Mouse (Mus musculus) heart, adult 2 months (tissue): ENCODE data around the gene Clec2d. TPM values are rescaled to one million over a fixed set of nuclear protein-coding genes. Genes with fewer than 3 reads are reported as not detected.

Source experiments
- DNase-seq, 2 experiments: peaks; one replicate each; pipeline ENCODE4 v3.0.0; 2021
- H3K27ac ChIP-seq: fragments of 200-600 bp; 2 replicates; pipeline ENCODE4 v1.8.1; 2022
- H3K27me3 ChIP-seq: fragments of 200-500 bp; 2 replicates; pipeline ENCODE4 v1.6.1; 2012; ENCODE audit warnings: mild to moderate bottlenecking, low read length, inconsistent platforms, mixed read lengths; ENCODE audit not compliant: control insufficient read depth, insufficient read depth
- H3K36me3 ChIP-seq: fragments of 200-500 bp; 2 replicates; pipeline ENCODE4 v1.6.1; 2012; ENCODE audit warnings: low read length, inconsistent platforms; ENCODE audit not compliant: control insufficient read depth, insufficient read depth
- H3K4me1 ChIP-seq: fragments of 200-500 bp; 2 replicates; pipeline ENCODE4 v1.6.1; 2011; ENCODE audit warnings: low read length; ENCODE audit not compliant: control insufficient read depth, insufficient read depth
- H3K4me3 ChIP-seq: fragments of 200-600 bp; 2 replicates; pipeline ENCODE4 v1.8.1; 2022
- H3K79me2 ChIP-seq: fragments of 200-500 bp; replicated peaks from 2 replicates; pipeline ENCODE4 v1.6.1; 2012; ENCODE audit warnings: mild to moderate bottlenecking, inconsistent platforms, low read length, moderate library complexity, mixed read lengths; ENCODE audit not compliant: control insufficient read depth, insufficient read depth
- H3K9ac ChIP-seq: fragments of 200-500 bp; 2 replicates; pipeline ENCODE4 v1.6.1; 2012; ENCODE audit warnings: low read depth, mild to moderate bottlenecking, control low read depth, inconsistent platforms, low read length, mixed read lengths
- CTCF ChIP-seq: fragments of 200-600 bp; IDR thresholded peaks from 2 replicates; pipeline ENCODE4 v1.8.1; 2022; ENCODE audit warnings: antibody characterized with exemption, mild to moderate bottlenecking, moderate library complexity
- EP300 ChIP-seq: fragments of 200-500 bp; IDR thresholded peaks from 2 replicates; pipeline ENCODE4 v1.6.1; 2011; ENCODE audit warnings: low read depth, low read length, control low read depth; ENCODE audit not compliant: insufficient read depth
- POLR2A ChIP-seq: fragments of 200-500 bp; IDR thresholded peaks from 2 replicates; pipeline ENCODE4 v1.6.1; 2011; ENCODE audit warnings: mild to moderate bottlenecking, low read depth, low read length, control low read depth; ENCODE audit not compliant: insufficient read depth
- WGBS: fragments of 180-500 bp; shearing (Covaris S2); methylation state at CpG from one replicate; pipeline ENCODE4 v1.1.7; 2018; 5-methylcytosine and 5-hydroxymethylcytosine counted together
- intact Hi-C: fragments of 180-260 bp; cut with DNase I; formaldehyde crosslinking; loops from one replicate; pipeline ENCODE4 v1.15.1; 2025
- long read RNA-seq: library from polyadenylated mRNA; stranded (forward); transcript quantifications from one replicate; pipeline ENCODE4 v2.0.0, GENCODE M21; 2021
- polyA plus RNA-seq: library from polyadenylated mRNA; depleted of rRNA; stranded (reverse); fragments of >200 nt; gene quantifications from 2 replicates; pipeline ENCODE4 v1.2.3, GENCODE M21; 2012; rRNA removed
- total RNA-seq, 2 experiments: library from RNA; stranded (reverse); gene quantifications; 2 replicates each; pipeline ENCODE4 v1.2.3; 2021

Clec2d gene
- 10 to 100 TPM; 28.7 to 40.7 TPM for total RNA-seq
- 32.4 and 47.0 TPM in 2 replicates for polyA plus RNA-seq
- long read RNA-seq, result 0 reads

DNA sequence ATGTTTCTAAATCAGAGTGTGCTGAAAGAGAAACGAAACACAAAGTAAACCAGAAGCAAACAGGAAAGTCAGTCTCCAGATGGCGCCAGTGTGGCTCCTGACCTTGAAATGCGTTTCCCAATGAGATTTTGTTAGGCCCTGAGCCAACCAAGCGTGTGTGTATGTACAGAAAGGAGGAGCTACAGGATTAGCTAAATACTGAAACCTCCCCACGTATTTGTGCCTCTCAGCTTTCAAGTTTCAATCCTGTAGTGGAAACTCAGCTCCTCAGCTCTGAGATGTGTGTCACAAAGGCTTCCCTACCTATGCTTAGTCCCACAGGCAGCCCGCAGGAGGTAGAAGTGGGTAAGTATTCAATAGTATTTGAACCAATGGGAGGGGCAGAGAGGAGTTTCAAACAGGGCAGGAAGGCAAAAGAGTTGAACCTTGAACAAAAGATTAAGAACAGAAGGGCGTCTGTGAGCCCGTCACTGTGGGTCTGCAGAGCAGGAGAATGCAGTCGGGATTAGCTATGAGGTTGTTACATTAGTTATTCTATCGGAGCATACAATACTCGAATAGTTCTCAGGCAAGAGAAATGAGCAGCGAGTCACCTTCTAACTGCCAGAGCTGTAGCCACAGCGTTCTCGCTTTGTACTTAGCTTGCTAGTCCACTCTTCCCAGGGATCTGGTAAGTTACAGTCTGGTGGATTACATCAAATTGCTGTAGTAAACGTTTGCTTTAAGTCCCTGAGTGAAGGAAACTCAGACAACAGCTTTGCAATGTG lies at the start of gene Clec2d:
Clec2d (plus strand) TSS at position 213 of the 767 bp plus-strand sequence.
- Histone ChIP-seq H3K4me1 (peaks cover 4% of the 10 kb centered on the region), H3K9ac (peak within 1 kb of the TSS; percentile 99), H3K36me3 (peaks cover 27% of the 10 kb centered on the region), H3K27ac (peak within 1 kb of the TSS; percentile 99), H3K4me3 (peak within 1 kb of the TSS; percentile 84), H3K27me3 (no peaks in the 10 kb centered on the region), H3K79me2 (peaks cover 1% of the 10 kb centered on the region; the same call in 1 of the 2 replicates)
- TF ChIP-seq CTCF (peak; percentile 74), EP300 (peak; percentile 98), POLR2A (peak; percentile 99)
- intact Hi-C loops, result loop anchor here (1.0 to 10.0 kb wide), 5 partner anchors 36 to 354 kb away; partner anchors contain the start of genes BC035044 and Gabarapl1
- peak; percentile 79 to 90 for DNase-seq
- WGBS, result 0% methylated on average over 15 of the region's 15 CpGs

DNA sequence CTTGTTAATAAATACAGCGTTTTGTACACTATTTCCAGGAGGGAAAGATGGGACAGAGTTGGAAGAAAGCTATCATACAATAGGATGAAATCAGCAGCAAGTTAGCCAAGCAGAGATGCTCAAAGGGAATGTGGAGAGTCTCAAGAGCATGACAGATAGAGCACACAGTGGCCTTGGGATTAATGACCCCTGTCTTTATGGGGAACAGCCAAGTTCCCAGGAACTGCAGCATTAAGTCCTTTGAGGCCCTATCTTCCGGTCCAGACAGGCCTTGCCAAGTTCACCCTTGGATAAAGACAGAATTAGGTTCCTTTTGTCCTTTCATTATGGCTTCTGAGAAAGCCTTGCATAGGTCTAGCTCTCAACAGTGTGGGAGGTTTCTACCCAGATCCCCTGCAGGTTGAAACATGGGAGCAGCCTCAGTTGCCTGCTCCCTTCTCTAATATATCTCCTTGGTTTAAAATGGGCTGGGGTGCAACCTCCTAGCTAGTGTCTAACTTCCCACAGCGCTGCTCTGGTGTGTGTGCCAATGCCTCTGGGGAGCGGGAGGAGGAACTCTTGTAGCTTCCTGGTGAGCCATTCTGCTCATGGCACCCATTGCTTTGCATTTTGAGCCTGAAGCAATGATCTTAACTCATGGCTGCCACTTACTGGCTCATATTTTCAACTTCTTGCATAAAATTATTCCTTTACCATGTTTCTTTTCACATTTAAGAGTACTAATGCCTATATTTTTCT lies 47.6 kb upstream of the Clec2d start:
- H3K79me2 ChIP-seq, result no peaks in the 10 kb centered on the region
- H3K4me1 ChIP-seq, result peaks cover 6% of the 10 kb centered on the region
- H3K4me3 ChIP-seq, result no peak overlapping the region
- TF ChIP-seq EP300, result no peak
- no peak for TF ChIP-seq POLR2A
- TF ChIP-seq CTCF, result no peak
- no peak for DNase-seq
- peaks cover 7% of the 10 kb centered on the region for H3K36me3 ChIP-seq
- H3K27me3 ChIP-seq, result no peaks in the 10 kb centered on the region
- 60% methylated on average over 4 of the region's 4 CpGs for WGBS
- peak overlapping the region; percentile 28; the same call in 1 of the 2 replicates for H3K27ac ChIP-seq
- H3K9ac ChIP-seq, result no peak overlapping the region
- intact Hi-C loops, result loop anchor here (5.0 kb wide), 1 partner anchor 45 kb away; no protein-coding TSS in a partner anchor

DNA sequence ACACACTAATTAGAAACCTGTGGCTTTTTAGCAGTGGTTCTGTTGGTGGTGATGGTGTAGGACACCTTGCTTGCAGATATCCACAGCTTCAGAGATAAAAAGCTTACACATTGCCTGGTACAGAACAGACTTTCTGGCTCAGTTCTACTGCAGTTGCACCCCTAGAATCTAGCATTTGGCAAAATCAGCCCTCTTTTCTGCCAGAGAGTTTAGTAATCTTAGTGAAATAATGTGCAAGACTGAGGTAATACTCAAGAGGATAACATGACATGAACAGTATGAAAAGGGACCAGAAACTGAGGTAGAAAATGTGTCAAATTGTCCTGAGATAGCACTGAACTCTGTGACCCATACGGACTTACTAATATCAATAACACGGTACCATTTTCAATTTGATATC lies 33.6 kb upstream of the Clec2d start:
- intact Hi-C loops, result no loop called here
- Histone ChIP-seq H3K27me3 (no peaks in the 10 kb centered on the region), H3K36me3 (no peaks in the 10 kb centered on the region), H3K79me2 (no peaks in the 10 kb centered on the region), H3K9ac (no peak overlapping the region), H3K4me3 (no peak overlapping the region), H3K27ac (no peak overlapping the region; the same call in 1 of the 2 replicates), H3K4me1 (no peaks in the 10 kb centered on the region)
- no peak for DNase-seq
- WGBS, result 89% methylated on average over 2 of the region's 2 CpGs
- TF ChIP-seq POLR2A, result no peak
- no peak for TF ChIP-seq EP300
- TF ChIP-seq CTCF, result no peak

DNA sequence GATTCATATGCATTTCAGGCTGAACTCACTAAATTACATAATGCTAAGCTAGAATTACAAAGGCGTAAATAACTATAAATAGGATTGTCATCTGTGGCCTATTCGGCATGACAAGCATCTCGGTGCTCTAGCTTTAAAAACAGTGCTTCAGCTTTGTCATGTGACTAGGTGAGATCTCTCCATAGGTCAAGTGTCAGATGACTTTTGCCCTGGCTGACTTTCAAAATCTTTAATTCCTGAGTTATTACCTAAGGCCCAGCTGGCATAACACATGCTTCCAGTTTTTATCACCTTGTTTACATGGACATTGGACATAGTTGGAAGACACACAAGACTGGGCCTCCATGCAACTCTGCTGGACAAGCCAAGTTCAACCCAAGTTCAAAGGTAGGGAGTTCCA lies 20.3 kb upstream of the Clec2d start:
- Histone ChIP-seq H3K79me2 (no peaks in the 10 kb centered on the region), H3K36me3 (no peaks in the 10 kb centered on the region), H3K4me3 (no peak overlapping the region), H3K4me1 (no peaks in the 10 kb centered on the region), H3K27me3 (no peaks in the 10 kb centered on the region), H3K9ac (no peak overlapping the region), H3K27ac (peak overlapping the region; percentile 55)
- intact Hi-C loops, result no loop called here
- TF ChIP-seq EP300 (no peak), POLR2A (no peak), CTCF (no peak)
- WGBS, result 62% methylated on average over 3 of the region's 3 CpGs
- DNase-seq, result peak in 1 of 2 experiments; percentile 35

DNA sequence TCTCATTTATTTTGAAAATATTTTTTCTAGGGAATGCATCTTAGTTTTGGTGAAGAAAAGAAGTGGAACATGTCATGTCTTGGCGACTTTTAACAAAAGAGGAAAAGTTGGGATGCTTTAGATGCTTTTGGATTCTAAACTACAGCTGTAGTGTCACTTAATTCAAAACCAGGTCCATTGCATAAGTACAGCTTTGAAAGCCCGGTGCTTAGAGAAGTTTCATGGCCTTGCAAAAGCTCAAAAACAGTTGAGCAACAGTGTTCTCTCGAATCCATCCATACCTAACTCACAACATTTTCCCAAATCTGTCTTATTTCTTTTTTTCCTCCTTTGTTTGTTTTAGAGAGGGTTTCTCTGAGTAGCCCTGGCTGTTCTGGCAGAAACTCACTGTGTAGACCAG lies 19.3 kb upstream of the Clec2d start:
- Histone ChIP-seq H3K4me3 (no peak overlapping the region), H3K27me3 (no peaks in the 10 kb centered on the region), H3K36me3 (no peaks in the 10 kb centered on the region), H3K4me1 (no peaks in the 10 kb centered on the region), H3K9ac (no peak overlapping the region), H3K27ac (no peak overlapping the region), H3K79me2 (no peaks in the 10 kb centered on the region)
- DNase-seq, result no peak
- WGBS, result 88% methylated on average over 3 of the region's 3 CpGs
- no peak for TF ChIP-seq CTCF
- no peak for TF ChIP-seq POLR2A
- TF ChIP-seq EP300, result no peak
- intact Hi-C loops, result no loop called here

DNA sequence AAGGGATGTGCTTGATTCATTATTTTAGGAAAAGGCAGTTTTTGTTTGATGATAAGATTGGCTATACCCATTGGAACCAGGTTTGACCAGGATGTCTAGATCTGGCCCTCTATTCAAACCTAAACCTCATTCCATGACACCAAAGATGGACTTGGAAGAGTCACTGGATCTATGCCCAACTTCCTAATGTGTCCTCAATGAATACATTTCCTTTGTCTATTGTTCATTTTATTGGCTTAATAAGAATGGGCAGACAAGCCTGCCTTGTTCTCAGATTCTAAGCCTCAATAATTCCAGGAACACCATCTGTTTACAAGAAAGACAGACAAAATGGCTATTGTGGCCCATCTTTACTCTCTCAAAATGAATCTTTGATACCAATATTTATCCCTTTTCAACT lies 18.5 kb upstream of the Clec2d start:
- intact Hi-C loops, result no loop called here

More for the DNA sequence above, 18.5 kb upstream of the Clec2d start:
- no peak for DNase-seq
- no peaks in the 10 kb centered on the region for H3K36me3 ChIP-seq
- H3K4me1 ChIP-seq, result no peaks in the 10 kb centered on the region
- no peak overlapping the region for H3K9ac ChIP-seq
- no peak overlapping the region for H3K4me3 ChIP-seq
- no peak for TF ChIP-seq CTCF
- no peak for TF ChIP-seq EP300
- no peak for TF ChIP-seq POLR2A
- H3K27me3 ChIP-seq, result no peaks in the 10 kb centered on the region
- no peak overlapping the region for H3K27ac ChIP-seq
- H3K79me2 ChIP-seq, result no peaks in the 10 kb centered on the region
